Mouse (Mus musculus) splenic B cell, adult 2 months (primary cell): ENCODE data around the gene Gpc3.

Source experiments
- DNase-seq: peaks from one replicate; pipeline ENCODE4 v3.0.0-alpha.2; 2011; ENCODE audit warnings: low read depth, low spot score
- H3K27me3 ChIP-seq: 2 replicates; pipeline ENCODE4 v1.6.1; 2012; ENCODE audit warnings: mild to moderate bottlenecking, low read length, moderate library complexity, mixed read lengths; ENCODE audit not compliant: control insufficient read depth, poor library complexity, insufficient read depth, severe bottlenecking
- H3K36me3 ChIP-seq: 2 replicates; pipeline ENCODE4 v1.6.1; 2012; ENCODE audit warnings: mild to moderate bottlenecking, low read length, moderate library complexity, mixed read lengths; ENCODE audit not compliant: control insufficient read depth, poor library complexity, insufficient read depth, severe bottlenecking

The Gpc3 gene

GRCm38 (mm10) chrX:52612806-52613205 is 944 bp downstream of the Gpc3 start:
- no peaks in the 10 kb centered on the region for H3K36me3 ChIP-seq
- no peak for DNase-seq
- no peaks in the 10 kb centered on the region for H3K27me3 ChIP-seq

- no peaks in the 10 kb centered on the region for H3K36me3 ChIP-seq
- no peak for DNase-seq
- H3K27me3 ChIP-seq: no peaks in the 10 kb centered on the region
Observed at GRCm38 (mm10) chrX:52611987-52612670, 1.6 kb downstream of the Gpc3 start.

GRCm38 (mm10) chrX:52611541-52611940 is 2.2 kb downstream of the Gpc3 start:
- no peak for DNase-seq
- Histone ChIP-seq H3K36me3 (no peaks in the 10 kb centered on the region), H3K27me3 (no peaks in the 10 kb centered on the region)

- DNase-seq: no peak
- Histone ChIP-seq H3K27me3 (no peaks in the 10 kb centered on the region), H3K36me3 (no peaks in the 10 kb centered on the region)
Observed at GRCm38 (mm10) chrX:52603143-52603542, 10.6 kb downstream of the Gpc3 start.

- Histone ChIP-seq H3K27me3 (no peaks in the 10 kb centered on the region), H3K36me3 (no peaks in the 10 kb centered on the region)
- DNase-seq: no peak
Observed at GRCm38 (mm10) chrX:52599246-52599645, 14.5 kb downstream of the Gpc3 start.

- peak; percentile 0 for DNase-seq
- Histone ChIP-seq H3K27me3 (no peaks in the 10 kb centered on the region), H3K36me3 (no peaks in the 10 kb centered on the region)
Observed at GRCm38 (mm10) chrX:52587671-52588070, 26.1 kb downstream of the Gpc3 start.

GRCm38 (mm10) chrX:52559995-52560394 is 53.8 kb downstream of the Gpc3 start:
- DNase-seq: no peak
- no peaks in the 10 kb centered on the region for H3K36me3 ChIP-seq
- H3K27me3 ChIP-seq: no peaks in the 10 kb centered on the region

GRCm38 (mm10) chrX:52558526-52558925 is 55.2 kb downstream of the Gpc3 start:
- Histone ChIP-seq H3K36me3 (no peaks in the 10 kb centered on the region), H3K27me3 (no peaks in the 10 kb centered on the region)
- DNase-seq: no peak

- Histone ChIP-seq H3K27me3 (no peaks in the 10 kb centered on the region), H3K36me3 (no peaks in the 10 kb centered on the region)
- no peak for DNase-seq
Observed at GRCm38 (mm10) chrX:52557489-52557888, 56.3 kb downstream of the Gpc3 start.

GRCm38 (mm10) chrX:52551296-52551695 is 62.5 kb downstream of the Gpc3 start:
- Histone ChIP-seq H3K27me3 (no peaks in the 10 kb centered on the region), H3K36me3 (no peaks in the 10 kb centered on the region)
- no peak for DNase-seq

- no peak for DNase-seq
- no peaks in the 10 kb centered on the region for H3K27me3 ChIP-seq
- H3K36me3 ChIP-seq: no peaks in the 10 kb centered on the region
Observed at GRCm38 (mm10) chrX:52544623-52545022, 69.1 kb downstream of the Gpc3 start.

GRCm38 (mm10) chrX:52537282-52537681 is 76.5 kb downstream of the Gpc3 start:
- no peak for DNase-seq
- H3K27me3 ChIP-seq: no peaks in the 10 kb centered on the region
- H3K36me3 ChIP-seq: no peaks in the 10 kb centered on the region

- Histone ChIP-seq H3K36me3 (no peaks in the 10 kb centered on the region), H3K27me3 (no peaks in the 10 kb centered on the region)
- no peak for DNase-seq
Observed at GRCm38 (mm10) chrX:52533766-52534165, 80.0 kb downstream of the Gpc3 start.

- no peaks in the 10 kb centered on the region for H3K36me3 ChIP-seq
- no peaks in the 10 kb centered on the region for H3K27me3 ChIP-seq
- no peak for DNase-seq
Observed at GRCm38 (mm10) chrX:52533098-52533497, 80.7 kb downstream of the Gpc3 start.

GRCm38 (mm10) chrX:52532124-52532523 is 81.6 kb downstream of the Gpc3 start:
- H3K27me3 ChIP-seq: no peaks in the 10 kb centered on the region
- no peaks in the 10 kb centered on the region for H3K36me3 ChIP-seq
- DNase-seq: no peak

GRCm38 (mm10) chrX:52526086-52526485 is 87.7 kb downstream of the Gpc3 start:
- Histone ChIP-seq H3K36me3 (no peaks in the 10 kb centered on the region), H3K27me3 (no peaks in the 10 kb centered on the region)
- no peak for DNase-seq
